Mouse (Mus musculus): Measurements from ENCODE around the gene Zfp932. TPM values are rescaled to one million over a fixed set of nuclear protein-coding genes. Genes with fewer than 3 reads are reported as not detected.

Zfp932 gene
- polyA plus RNA-seq, 1 experiment from 2014 or later, result 22.9 TPM

Other genes starting within 250 kb of the Zfp932 start
- gene 4930522L14Rik, start 244.6 kb upstream of the Zfp932 start, polyA plus RNA-seq (2015; fragmentation: Nextera tagmentation; extraction: Ambion mirVana), result 4.0 and 4.9 TPM in 2 replicates
- gene Gm15446, start 73.1 kb upstream of the Zfp932 start, polyA plus RNA-seq (2015; fragmentation: Nextera tagmentation; extraction: Ambion mirVana), result 0.28 and 0.44 TPM in 2 replicates
- gene Gm17655, start 76.0 kb downstream of the Zfp932 start, polyA plus RNA-seq (2015; fragmentation: Nextera tagmentation; extraction: Ambion mirVana), result 4.7 and 8.9 TPM in 2 replicates
- 0.88 and 1.0 TPM in 2 replicates for gene Gm35315, start 97.9 kb downstream of the Zfp932 start, polyA plus RNA-seq (2015; fragmentation: Nextera tagmentation; extraction: Ambion mirVana)
- 8.0 and 9.2 TPM in 2 replicates for gene Plcxd1, start 103.4 kb downstream of the Zfp932 start, polyA plus RNA-seq (2015; fragmentation: Nextera tagmentation; extraction: Ambion mirVana)
- gene Gtpbp6, start 111.7 kb downstream of the Zfp932 start, polyA plus RNA-seq (2015; fragmentation: Nextera tagmentation; extraction: Ambion mirVana), result 61.5 and 69.2 TPM in 2 replicates
- gene Zfp605, start 113.6 kb downstream of the Zfp932 start, polyA plus RNA-seq (2015; fragmentation: Nextera tagmentation; extraction: Ambion mirVana), result 15.3 and 17.6 TPM in 2 replicates
- gene Chfr, start 139.3 kb downstream of the Zfp932 start, polyA plus RNA-seq (2015; fragmentation: Nextera tagmentation; extraction: Ambion mirVana), result 81.7 and 86.8 TPM in 2 replicates
- gene Golga3, start 180.2 kb downstream of the Zfp932 start, polyA plus RNA-seq (2015; fragmentation: Nextera tagmentation; extraction: Ambion mirVana), result 24.7 and 25.7 TPM in 2 replicates
- gene Ankle2, start 234.5 kb downstream of the Zfp932 start, polyA plus RNA-seq (2015; fragmentation: Nextera tagmentation; extraction: Ambion mirVana), result 18.7 and 24.1 TPM in 2 replicates